In genomic region chr9:57601353-57601706, GRCm38 (mm10) we compare ENCODE assay signal across 10 mouse cellular contexts. TPM values are rescaled to one million over a fixed set of nuclear protein-coding genes. Genes with fewer than 3 reads are reported as not detected.
DNase-seq lines count a peak whose midpoint lies in the region; ATAC-seq and TF ChIP-seq lines count a peak whose summit lies in the region.
"Had no signal": no experiment of that assay in that cellular context is flagged by ENCODE, and none has a peak within 500 bp of the region (broad histone marks: within the 10 kb centered on the region; RNA-seq: fewer than 3 reads in every experiment).

No protein-coding gene starts in this region.

- no peak for TF ChIP-seq CTCF in kidney, postnatal 0 days (IDR thresholded peaks at IDR 0.05; ENCODE audit: low read depth)

- intact Hi-C loops in left cerebral cortex, postnatal 4 days (cut with DNase I): no loop called here

- no peak overlapping the region for H3K9ac ChIP-seq in kidney, postnatal 0 days (ENCODE audit: low read depth, low read length)
- H3K9ac ChIP-seq in hindbrain, embryonic 14.5 days: no peak overlapping the region
- H3K9ac ChIP-seq: liver, embryonic 13.5 days had no signal

- no peaks in the 10 kb centered on the region for H3K27me3 ChIP-seq in kidney, postnatal 0 days (ENCODE audit: insufficient read depth, low read length)
- peaks cover 5% of the 10 kb centered on the region; the same call in 1 of the 2 replicates for H3K27me3 ChIP-seq in hindbrain, embryonic 14.5 days (ENCODE audit: control insufficient read depth, insufficient read depth, low read length)

- H3K9me3 ChIP-seq in kidney, postnatal 0 days (replicated peaks; ENCODE audit: low read length): no peaks in the 10 kb centered on the region
- H3K9me3 ChIP-seq in hindbrain, embryonic 14.5 days (ENCODE audit: control insufficient read depth, low read length): no peaks in the 10 kb centered on the region
- H3K9me3 ChIP-seq: liver, embryonic 13.5 days had no signal

- no peak overlapping the region for H3K4me2 ChIP-seq in kidney, postnatal 0 days (ENCODE audit: low read length)
- H3K4me2 ChIP-seq in hindbrain, embryonic 14.5 days (replicated peaks): no peak overlapping the region
- H3K4me2 ChIP-seq: liver, embryonic 13.5 days had no signal

- H3K4me3 ChIP-seq in kidney, postnatal 0 days (replicated peaks; ENCODE audit: low read depth, low read length): no peak overlapping the region
- no peak overlapping the region for H3K4me3 ChIP-seq in hindbrain, embryonic 14.5 days (replicated peaks; ENCODE audit: low read length)
- H3K4me3 ChIP-seq: liver, embryonic 13.5 days had no signal

- ATAC-seq in kidney, postnatal 0 days (replicated peaks; ENCODE audit: low FRiP score, low read depth): no peak
- ATAC-seq in hindbrain, embryonic 14.5 days (ENCODE audit: low FRiP score): no peak

- H3K36me3 ChIP-seq in kidney, postnatal 0 days (ENCODE audit: insufficient read depth, low read length): no peaks in the 10 kb centered on the region
- no peaks in the 10 kb centered on the region for H3K36me3 ChIP-seq in hindbrain, embryonic 14.5 days (replicated peaks; ENCODE audit: control insufficient read depth, insufficient read depth)
- H3K36me3 ChIP-seq: liver, embryonic 13.5 days had no signal

- H3K27ac ChIP-seq in kidney, postnatal 0 days: no peak overlapping the region
- no peak overlapping the region for H3K27ac ChIP-seq in hindbrain, embryonic 14.5 days
- H3K27ac ChIP-seq: liver, embryonic 13.5 days had no signal

- peak; percentile 86 to 92 for DNase-seq in cerebellum, postnatal 10 days
- no peak for DNase-seq in cerebellum, adult 9-11 months
- peak; percentile 21 for DNase-seq in kidney, postnatal 0 days (ENCODE audit: low spot score)
- DNase-seq in kidney, adult 11 months: no peak
- peak; percentile 53 for DNase-seq in hindbrain, embryonic 14.5 days (ENCODE audit: low spot score)
- DNase-seq in left cerebral cortex, postnatal 4 days: peak; percentile 91
- no peak for DNase-seq in spleen, adult 12 weeks (ENCODE audit: low spot score)
- DNase-seq in ovary, adult 18-20 months (ENCODE audit: low spot score): no peak
- DNase-seq: heart, postnatal 36 days had no signal

- 0 out of 2 replicates have a peak, but pooled peaks cover 13% of the 10 kb centered on the region for H3K4me1 ChIP-seq in kidney, postnatal 0 days (replicated peaks; ENCODE audit: insufficient read depth, low read length)
- H3K4me1 ChIP-seq in hindbrain, embryonic 14.5 days (replicated peaks; ENCODE audit: control insufficient read depth, insufficient read depth, low read length): peaks cover 25% of the 10 kb centered on the region

- WGBS in kidney, postnatal 0 days: 39% methylated on average over 2 of the region's 2 CpGs
- 67% methylated on average over 2 of the region's 2 CpGs for WGBS in hindbrain, embryonic 14.5 days

RNA-seq across cellular contexts. Expression of gene Cplx3, which starts 4.8 kb away (rescaled TPM):
- polyA plus RNA-seq in kidney, postnatal 0 days (2015; fragmentation: Nextera tagmentation; extraction: Ambion mirVana): 0.04 TPM in 1 of 2 replicates, not detected in the other
- polyA plus RNA-seq in hindbrain, embryonic 14.5 days (2014; fragmentation: Nextera tagmentation; extraction: Ambion mirVana): 0.51 TPM in 1 of 2 replicates, not detected in the other
- total RNA-seq in left cerebral cortex, postnatal 4 days (2021): 1 to 10 TPM; 5.6 to 7.6 TPM
- total RNA-seq: heart, postnatal 36 days had no signal
- polyA plus RNA-seq: liver, embryonic 13.5 days had no signal

RNA-seq across cellular contexts. Expression of gene Ulk3, which starts 12.1 kb away (rescaled TPM):
- 8.0 and 8.4 TPM in 2 replicates for polyA plus RNA-seq in kidney, postnatal 0 days (2015; fragmentation: Nextera tagmentation; extraction: Ambion mirVana)
- 18.7 and 19.4 TPM in 2 replicates for polyA plus RNA-seq in hindbrain, embryonic 14.5 days (2014; fragmentation: Nextera tagmentation; extraction: Ambion mirVana)
- total RNA-seq in left cerebral cortex, postnatal 4 days (2021): 10 to 100 TPM; 35.2 to 38.9 TPM

RNA-seq across cellular contexts. Expression of gene Lman1l, which starts 19.2 kb away (rescaled TPM):
- polyA plus RNA-seq in kidney, postnatal 0 days (2015; fragmentation: Nextera tagmentation; extraction: Ambion mirVana): not detected in 2 replicates
- polyA plus RNA-seq in hindbrain, embryonic 14.5 days (2014; fragmentation: Nextera tagmentation; extraction: Ambion mirVana): not detected in 2 replicates
- under 1 TPM in 1 of 2 experiments, not detected in 1; 0.22 TPM for total RNA-seq in left cerebral cortex, postnatal 4 days (2021)
- total RNA-seq: heart, postnatal 36 days had no signal

RNA-seq across cellular contexts. Expression of gene Scamp2, which starts 40.6 kb away (rescaled TPM):
- 100 and 104 TPM in 2 replicates for polyA plus RNA-seq in kidney, postnatal 0 days (2015; fragmentation: Nextera tagmentation; extraction: Ambion mirVana)
- polyA plus RNA-seq in hindbrain, embryonic 14.5 days (2014; fragmentation: Nextera tagmentation; extraction: Ambion mirVana): 44.0 and 45.0 TPM in 2 replicates
- total RNA-seq in left cerebral cortex, postnatal 4 days (2021): 10 to 100 TPM; 29.7 to 31.0 TPM

RNA-seq across cellular contexts. Expression of gene Mpi, which starts 48.8 kb away (rescaled TPM):
- 34.5 and 35.9 TPM in 2 replicates for polyA plus RNA-seq in kidney, postnatal 0 days (2015; fragmentation: Nextera tagmentation; extraction: Ambion mirVana)
- 54.7 and 60.0 TPM in 2 replicates for polyA plus RNA-seq in hindbrain, embryonic 14.5 days (2014; fragmentation: Nextera tagmentation; extraction: Ambion mirVana)
- total RNA-seq in left cerebral cortex, postnatal 4 days (2021): 10 to 100 TPM; 60.3 to 62.1 TPM

Comparison
In these comparisons a context has a peak if more than half of its experiments do, and no peak if none do; other contexts are left out.
1. DNase-seq: peak in cerebellum, postnatal 10 days (2 of 2), kidney, postnatal 0 days (single experiment), hindbrain, embryonic 14.5 days (single experiment) and left cerebral cortex, postnatal 4 days (single experiment); none in cerebellum, adult 9-11 months (single experiment), kidney, adult 11 months (single experiment), spleen, adult 12 weeks (single experiment) and ovary, adult 18-20 months (single experiment).